Mouse (Mus musculus): ENCODE data around the gene Filip1l. TPM values are rescaled to one million over a fixed set of nuclear protein-coding genes. Genes with fewer than 3 reads are reported as not detected.

Gene Filip1l
- total RNA-seq, 2 experiments from 2014 or later = 3.4 to 4.1 TPM

- intact Hi-C loops (cut with DNase I) = no loop called here
- no peak for DNase-seq (ENCODE audit: extremely low spot score in 1 of 2, low spot score in 2 of 2)
Observed at GRCm38 (mm10) chr16:57536511-57536910, 183.6 kb downstream of the Filip1l start.

GRCm38 (mm10) chr16:57543243-57543642 lies 190.3 kb downstream of the Filip1l start:
- no peak for DNase-seq (ENCODE audit: extremely low spot score in 1 of 2, low spot score in 2 of 2)
- intact Hi-C loops (cut with DNase I) = no loop called here

DNA sequence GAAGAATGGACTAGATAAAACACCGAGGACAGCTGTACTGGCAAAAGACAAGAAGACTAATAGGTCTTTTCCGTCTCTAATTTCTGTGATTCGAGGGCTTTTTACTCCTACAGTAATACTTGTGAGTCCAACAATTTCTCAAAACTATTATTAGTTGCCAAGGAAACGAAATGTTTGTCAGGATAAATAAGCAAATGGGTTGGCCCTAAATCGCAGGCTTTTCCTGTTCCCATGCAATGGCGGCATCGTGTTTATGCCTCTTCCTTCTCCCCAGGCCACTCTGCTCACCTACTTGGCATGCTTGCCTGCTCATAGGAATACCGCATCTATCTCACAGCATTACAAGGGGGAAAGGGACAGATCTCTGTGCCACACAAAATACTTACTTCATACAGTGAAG lies 191.5 kb downstream of the Filip1l start:
- intact Hi-C loops (cut with DNase I) = no loop called here
- DNase-seq (ENCODE audit: extremely low spot score in 1 of 2, low spot score in 2 of 2) = peak in 1 of 2 experiments; percentile 23

DNA sequence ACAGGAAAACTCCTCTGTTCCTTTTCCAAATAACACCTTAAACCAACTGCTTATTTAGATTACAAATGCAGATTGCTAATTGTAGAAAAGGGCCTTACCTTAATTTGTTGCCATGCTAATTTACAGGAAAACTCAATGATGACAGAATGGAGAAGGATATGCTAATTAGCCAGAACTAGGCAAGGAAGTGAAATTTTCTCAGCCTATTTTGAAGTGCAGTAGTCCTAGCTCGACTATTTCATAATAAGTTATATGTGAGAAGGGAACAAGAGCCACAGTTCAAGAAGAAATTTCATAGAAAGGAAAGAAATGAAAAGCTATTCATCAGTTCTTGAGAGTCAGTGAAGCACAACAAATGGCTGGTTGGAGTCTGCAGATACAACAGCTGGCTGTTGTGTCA lies 193.5 kb downstream of the Filip1l start:
- intact Hi-C loops (cut with DNase I) = no loop called here
- DNase-seq (ENCODE audit: extremely low spot score in 1 of 2, low spot score in 2 of 2) = no peak

GRCm38 (mm10) chr16:57548608-57549007 lies 195.7 kb downstream of the Filip1l start:
- intact Hi-C loops (cut with DNase I) = no loop called here
- no peak for DNase-seq (ENCODE audit: extremely low spot score in 1 of 2, low spot score in 2 of 2)

DNA sequence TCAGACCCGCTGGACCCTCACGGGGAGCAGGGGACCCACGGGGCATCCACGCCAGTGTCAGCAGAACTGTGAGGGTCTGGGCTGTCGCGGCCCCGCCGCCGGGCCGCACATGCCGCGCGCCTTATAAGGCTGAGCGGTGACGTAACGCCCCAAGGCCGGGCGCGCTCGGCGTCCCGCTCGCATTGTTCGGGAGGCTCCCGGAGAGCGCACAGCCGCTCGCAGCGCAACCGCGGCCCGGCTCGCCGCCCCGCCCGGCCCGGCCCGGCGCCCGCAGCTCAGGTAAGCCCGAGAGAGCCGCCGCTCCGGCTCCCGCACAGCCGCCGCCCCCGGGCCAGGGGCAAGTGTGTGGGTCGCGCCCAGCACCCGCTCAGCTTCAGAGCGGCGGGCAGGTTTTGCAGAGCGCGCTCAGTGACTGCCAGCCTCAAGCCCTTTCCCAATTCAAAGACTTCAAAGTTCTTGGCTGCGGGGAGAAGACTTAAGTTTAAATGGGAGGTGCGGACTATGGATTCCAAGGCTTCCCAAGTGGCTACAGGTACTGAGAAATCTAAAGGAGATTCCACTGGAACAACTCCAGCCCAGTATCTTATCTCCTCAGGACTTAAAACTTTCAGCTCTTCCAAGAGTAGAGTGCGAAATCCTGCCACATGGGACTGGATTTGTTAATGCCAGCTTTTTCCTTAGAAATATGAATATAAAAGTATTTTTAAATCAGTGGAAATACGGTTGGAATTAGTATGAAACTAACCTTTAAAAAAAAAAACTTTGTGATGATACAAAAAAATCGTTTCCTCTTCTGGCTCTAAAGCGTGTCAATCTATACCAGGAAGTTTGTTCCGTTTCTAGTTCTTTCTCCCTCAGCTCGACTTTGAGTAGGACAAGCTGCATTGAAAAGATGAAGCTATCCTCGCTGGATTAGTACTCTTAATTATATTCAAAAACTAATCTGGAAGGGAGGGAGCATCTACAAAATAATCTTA lies 196.5 kb downstream of the Filip1l start:
- DNase-seq (ENCODE audit: extremely low spot score in 1 of 2, low spot score in 2 of 2) = peak; percentile 15 to 82
- intact Hi-C loops (cut with DNase I) = no loop called here

DNA sequence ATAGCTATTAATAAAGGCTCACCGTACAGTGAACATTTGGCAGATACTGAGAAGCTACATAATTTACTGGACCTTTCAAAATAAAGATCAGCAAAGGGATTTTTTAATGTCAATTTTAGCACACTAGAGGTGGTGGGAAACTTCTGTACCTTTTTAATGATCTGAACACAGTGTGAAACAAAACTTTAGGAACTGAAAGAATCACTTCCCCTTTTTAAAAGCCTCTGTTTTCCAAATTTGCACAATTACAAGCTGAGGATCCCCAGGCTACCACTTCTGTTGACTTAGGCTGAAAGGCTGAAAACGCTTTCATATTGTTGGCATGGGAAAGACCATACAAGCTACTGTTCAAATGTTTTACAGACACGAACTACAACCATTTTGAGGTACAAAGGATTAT lies 197.2 kb downstream of the Filip1l start:
- no peak for DNase-seq (ENCODE audit: extremely low spot score in 1 of 2, low spot score in 2 of 2)
- intact Hi-C loops (cut with DNase I) = no loop called here

DNA sequence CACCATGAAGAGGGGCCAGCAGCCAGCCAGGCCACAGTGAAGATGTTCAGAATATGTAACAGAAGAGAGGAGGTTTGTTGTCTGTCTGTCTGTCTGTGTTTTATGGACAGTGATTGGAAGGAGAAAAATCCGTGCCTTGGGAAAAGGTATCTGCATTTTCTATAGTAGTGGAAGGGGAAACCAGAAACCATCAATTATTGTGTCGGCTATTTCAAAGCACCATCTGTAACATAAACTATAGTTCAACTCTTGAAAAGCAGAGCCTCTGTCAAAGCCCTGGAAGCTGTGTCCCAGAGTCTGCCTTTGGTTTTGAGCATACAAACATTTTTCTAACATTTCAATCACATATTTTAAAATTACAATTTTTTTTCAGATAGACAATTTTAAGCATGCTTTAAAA lies 197.9 kb downstream of the Filip1l start:
- DNase-seq (ENCODE audit: extremely low spot score in 1 of 2, low spot score in 2 of 2) = no peak
- intact Hi-C loops (cut with DNase I) = no loop called here

DNA sequence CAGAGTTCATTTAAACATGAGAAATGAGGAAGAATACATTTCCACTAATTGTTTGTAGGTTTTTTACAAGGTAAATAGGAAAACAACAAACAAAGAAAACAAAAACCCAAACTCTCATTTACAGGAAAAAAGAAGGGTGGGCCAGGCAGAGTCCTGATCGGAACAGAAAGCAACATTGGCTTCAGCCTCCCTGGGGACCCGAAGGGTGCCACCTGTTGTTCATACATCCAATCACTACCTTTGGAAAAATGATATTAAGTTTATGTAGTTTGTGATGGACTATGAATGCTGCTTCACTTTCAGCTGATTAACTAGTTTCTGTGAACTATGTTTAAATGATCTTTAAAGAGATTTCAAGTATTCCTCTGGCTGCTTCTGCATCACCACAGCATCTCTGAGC lies 198.7 kb downstream of the Filip1l start:
- DNase-seq (ENCODE audit: extremely low spot score in 1 of 2, low spot score in 2 of 2) = no peak
- intact Hi-C loops (cut with DNase I) = no loop called here

GRCm38 (mm10) chr16:57552709-57553108 lies 199.8 kb downstream of the Filip1l start:
- DNase-seq (ENCODE audit: extremely low spot score in 1 of 2, low spot score in 2 of 2) = no peak
- intact Hi-C loops (cut with DNase I) = no loop called here

DNA sequence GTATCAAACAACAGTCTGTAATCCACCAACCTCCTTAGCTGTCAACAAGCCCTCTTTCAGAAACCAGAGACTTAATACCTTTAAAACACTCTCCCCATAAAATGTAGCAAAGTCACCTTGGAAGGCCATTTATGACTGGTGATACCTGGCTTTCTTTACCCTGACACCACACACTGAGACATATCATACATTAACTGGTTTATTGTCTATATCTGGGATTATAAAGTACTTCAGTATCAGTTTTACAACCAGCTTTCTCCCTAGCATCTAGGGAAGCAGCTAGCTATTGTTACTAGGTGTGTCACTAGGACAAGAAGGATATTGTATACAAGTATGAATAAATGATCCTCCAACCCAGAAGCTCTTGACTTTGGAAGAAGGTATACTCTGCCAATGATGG lies 200.3 kb downstream of the Filip1l start:
- intact Hi-C loops (cut with DNase I) = no loop called here
- no peak for DNase-seq (ENCODE audit: extremely low spot score in 1 of 2, low spot score in 2 of 2)

DNA sequence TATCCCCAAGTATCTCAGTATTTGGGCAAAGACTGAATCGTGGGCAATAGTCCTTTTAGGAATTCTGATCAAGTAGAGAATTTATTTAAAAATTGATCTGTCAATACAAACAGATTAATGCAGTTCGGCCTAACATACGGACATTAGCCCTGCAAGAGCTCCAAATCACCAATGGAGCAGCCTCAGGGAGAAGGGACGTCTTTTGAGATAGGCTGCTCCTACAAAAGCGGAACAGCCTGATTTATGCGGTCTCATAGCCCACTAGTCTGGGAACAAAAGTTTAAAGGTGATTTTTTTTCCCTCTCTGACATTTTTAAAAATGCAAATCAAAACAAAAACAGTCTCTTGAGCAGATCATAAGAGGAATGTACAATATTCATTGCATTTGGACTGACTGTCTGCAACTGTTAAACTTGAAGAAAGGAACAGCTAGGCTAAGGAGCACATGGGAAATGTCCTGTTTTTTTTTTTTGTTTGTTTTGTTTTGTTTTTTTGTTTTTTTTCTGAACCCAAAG lies 202.1 kb downstream of the Filip1l start:
- intact Hi-C loops (cut with DNase I) = no loop called here
- DNase-seq (ENCODE audit: extremely low spot score in 1 of 2, low spot score in 2 of 2) = no peak

- intact Hi-C loops (cut with DNase I) = no loop called here
- DNase-seq (ENCODE audit: extremely low spot score in 1 of 2, low spot score in 2 of 2) = no peak
Observed at GRCm38 (mm10) chr16:57555667-57556066, 202.8 kb downstream of the Filip1l start.

DNA sequence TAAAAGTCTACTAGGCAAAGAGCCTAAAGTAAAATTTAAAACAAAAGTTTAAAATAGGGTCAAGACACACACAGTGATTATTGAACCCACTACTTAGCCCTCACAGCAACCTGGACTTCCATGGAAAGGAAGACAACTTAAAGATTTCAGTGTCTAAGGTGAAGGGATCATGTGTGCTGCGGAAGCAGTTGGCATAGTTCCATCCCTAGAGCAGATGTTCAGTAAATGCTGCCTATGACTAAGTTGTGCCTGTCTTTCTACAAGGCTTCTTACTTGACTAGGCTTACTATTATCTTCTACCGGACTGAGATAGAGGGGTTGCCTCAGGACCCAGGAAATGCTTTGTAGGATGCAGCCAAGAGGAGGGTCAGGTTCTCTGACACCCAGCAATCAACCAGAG lies 203.4 kb downstream of the Filip1l start:
- intact Hi-C loops (cut with DNase I) = no loop called here
- DNase-seq (ENCODE audit: extremely low spot score in 1 of 2, low spot score in 2 of 2) = no peak

DNA sequence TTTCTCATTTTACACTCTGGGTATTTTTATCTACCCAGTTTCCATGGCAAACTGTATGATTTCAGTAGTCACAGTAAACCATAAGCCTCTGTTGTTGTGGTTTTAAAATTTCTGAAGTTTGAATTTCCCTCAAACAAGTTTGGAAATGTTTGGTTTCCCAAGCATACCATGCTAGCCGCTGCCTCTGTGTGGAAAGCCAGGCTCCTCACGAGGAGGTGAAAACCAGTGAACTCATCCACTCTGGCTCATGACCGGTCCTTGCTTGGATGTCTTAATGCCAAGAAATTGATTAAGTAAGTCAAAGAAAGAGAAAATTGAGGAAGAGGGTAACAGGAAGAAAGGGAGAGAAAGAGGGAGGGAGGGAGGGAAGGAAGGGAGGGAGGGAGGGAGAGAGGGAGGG lies 205.4 kb downstream of the Filip1l start:
- intact Hi-C loops (cut with DNase I) = no loop called here
- DNase-seq (ENCODE audit: extremely low spot score in 1 of 2, low spot score in 2 of 2) = no peak

- intact Hi-C loops (cut with DNase I) = no loop called here
Observed at GRCm38 (mm10) chr16:57560185-57560584, 207.3 kb downstream of the Filip1l start.

DNA sequence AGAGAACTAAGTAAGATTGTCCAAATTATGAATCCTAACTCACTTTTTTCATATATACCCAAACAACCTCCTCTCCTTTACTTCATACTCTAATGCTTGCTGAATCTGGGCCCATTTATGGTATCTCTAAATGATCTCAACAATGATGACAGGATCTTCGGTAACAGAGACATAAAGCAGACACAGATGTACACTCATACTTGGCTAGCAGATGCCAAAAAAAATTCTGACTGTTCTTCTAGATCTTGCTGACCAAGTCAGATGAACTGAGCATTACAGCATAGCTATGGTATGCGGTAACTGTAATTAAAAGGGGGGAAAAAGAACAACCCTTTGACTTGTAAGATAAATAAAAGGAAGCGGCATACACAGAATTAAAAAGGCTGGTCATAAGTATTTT lies 210.6 kb downstream of the Filip1l start:
- intact Hi-C loops (cut with DNase I) = no loop called here

More at GRCm38 (mm10) chr16:57560185-57560584, 207.3 kb downstream of the Filip1l start:
- DNase-seq (ENCODE audit: extremely low spot score in 1 of 2, low spot score in 2 of 2) = no peak

DNA sequence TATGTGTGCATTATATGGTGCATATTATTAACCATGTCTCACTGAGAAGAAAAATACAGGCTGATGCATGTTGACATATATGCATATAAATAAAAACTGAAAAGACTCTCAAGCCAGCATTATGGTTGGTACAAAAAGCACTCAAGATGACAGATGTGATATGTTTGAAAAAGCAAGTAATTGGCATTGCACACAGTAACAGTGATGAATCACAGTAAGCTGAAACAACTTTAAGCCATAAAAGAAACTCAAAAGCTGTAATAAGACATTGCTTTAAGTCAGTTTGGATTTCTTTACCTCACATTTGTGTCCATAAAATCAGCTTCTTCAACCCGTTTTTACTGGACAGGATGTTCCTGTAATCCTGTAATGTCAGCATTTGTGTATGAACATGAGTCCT lies 211.9 kb downstream of the Filip1l start:
- no peak for DNase-seq (ENCODE audit: extremely low spot score in 1 of 2, low spot score in 2 of 2)
- intact Hi-C loops (cut with DNase I) = no loop called here

More for the DNA sequence above, 210.6 kb downstream of the Filip1l start:
- no peak for DNase-seq (ENCODE audit: extremely low spot score in 1 of 2, low spot score in 2 of 2)

- DNase-seq (ENCODE audit: extremely low spot score in 1 of 2, low spot score in 2 of 2) = no peak
- intact Hi-C loops (cut with DNase I) = no loop called here
Observed at GRCm38 (mm10) chr16:57566215-57566614, 213.3 kb downstream of the Filip1l start.

DNA sequence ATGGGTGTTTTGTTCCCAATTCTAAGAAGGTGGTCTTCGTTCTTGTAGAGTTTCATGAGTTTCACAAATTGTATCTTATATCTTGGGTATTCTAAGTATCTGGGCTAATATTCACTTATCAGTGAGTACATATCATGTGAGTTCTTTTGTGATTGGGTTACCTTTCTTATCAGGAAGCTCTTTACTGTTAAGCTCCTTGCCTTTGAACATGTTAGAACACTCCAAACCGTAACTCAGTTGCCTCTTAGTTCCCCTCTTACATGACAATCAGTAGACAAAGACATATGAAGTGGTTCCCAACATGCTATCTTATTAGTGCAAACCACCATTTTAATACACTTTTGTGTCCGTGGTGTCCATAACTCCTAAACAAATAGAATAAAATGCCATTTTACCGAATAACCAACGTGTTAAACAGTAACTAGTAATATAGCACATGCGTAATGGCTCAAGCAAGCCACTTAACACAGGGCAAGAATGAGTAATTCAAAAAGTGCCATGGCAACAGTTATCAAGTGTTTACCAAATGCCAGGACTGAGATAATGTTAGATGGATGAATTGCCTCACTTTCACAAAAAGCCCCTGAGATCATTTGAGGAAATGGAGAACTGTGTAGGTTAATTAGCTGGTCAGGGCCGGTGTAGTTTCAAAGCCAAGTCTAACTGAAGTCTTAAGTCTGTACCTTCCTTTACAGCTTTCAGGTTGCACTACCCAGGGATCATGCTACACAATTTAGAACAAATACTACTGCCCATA lies 215.9 kb downstream of the Filip1l start:
- intact Hi-C loops (cut with DNase I) = no loop called here
- no peak for DNase-seq (ENCODE audit: extremely low spot score in 1 of 2, low spot score in 2 of 2)

Measured in left cerebral cortex, postnatal 10 days (tissue).